Mouse (Mus musculus): Measurements from ENCODE around the gene Smap1.
"Not testable (repeated sequence)": the region's sequence is repeated elsewhere in the genome, so short reads cannot be mapped to it uniquely, and the experiment has no call there.

The Smap1 gene

GRCm38 (mm10) chr1:23921711-23922529, at the start of gene Smap1:
Gene Smap1, minus strand, starts transcription at chr1:23922317.
- peak; percentile 61 for DNase-seq (ENCODE audit: extremely low spot score, low read depth, low spot score)

- not testable (repeated sequence) for DNase-seq (ENCODE audit: extremely low spot score, low read depth, low spot score)
These were observed 49.0 kb upstream of the Smap1 start for GRCm38 (mm10) chr1:23971159-23971558.

GRCm38 (mm10) chr1:23968027-23968725, 46.1 kb upstream of the Smap1 start:
- DNase-seq (ENCODE audit: extremely low spot score, low read depth, low spot score), result no peak

GRCm38 (mm10) chr1:23966226-23966625, 44.1 kb upstream of the Smap1 start:
- no peak for DNase-seq (ENCODE audit: extremely low spot score, low read depth, low spot score)

- DNase-seq (ENCODE audit: extremely low spot score, low read depth, low spot score), result no peak
These were observed 37.3 kb upstream of the Smap1 start for GRCm38 (mm10) chr1:23959415-23959732.

- no peak for DNase-seq (ENCODE audit: extremely low spot score, low read depth, low spot score)
These were observed 36.7 kb upstream of the Smap1 start for GRCm38 (mm10) chr1:23958668-23959414.

- DNase-seq (ENCODE audit: extremely low spot score, low read depth, low spot score), result no peak
These were observed 36.0 kb upstream of the Smap1 start for GRCm38 (mm10) chr1:23958101-23958500.

GRCm38 (mm10) chr1:23955539-23955938, 33.4 kb upstream of the Smap1 start:
- DNase-seq (ENCODE audit: extremely low spot score, low read depth, low spot score), result no peak

GRCm38 (mm10) chr1:23953921-23954320, 31.8 kb upstream of the Smap1 start:
- DNase-seq (ENCODE audit: extremely low spot score, low read depth, low spot score), result no peak

GRCm38 (mm10) chr1:23948778-23949699, 26.9 kb upstream of the Smap1 start:
- DNase-seq (ENCODE audit: extremely low spot score, low read depth, low spot score), result no peak

- no peak for DNase-seq (ENCODE audit: extremely low spot score, low read depth, low spot score)
These were observed 26.2 kb upstream of the Smap1 start for GRCm38 (mm10) chr1:23948290-23948689.

GRCm38 (mm10) chr1:23944076-23944475, 22.0 kb upstream of the Smap1 start:
- no peak for DNase-seq (ENCODE audit: extremely low spot score, low read depth, low spot score)

- DNase-seq (ENCODE audit: extremely low spot score, low read depth, low spot score), result no peak
These were observed 21.2 kb upstream of the Smap1 start for GRCm38 (mm10) chr1:23943146-23943940.

- no peak for DNase-seq (ENCODE audit: extremely low spot score, low read depth, low spot score)
These were observed 13.3 kb upstream of the Smap1 start for GRCm38 (mm10) chr1:23935408-23935762.

GRCm38 (mm10) chr1:23934669-23935407, 12.7 kb upstream of the Smap1 start:
- DNase-seq (ENCODE audit: extremely low spot score, low read depth, low spot score), result no peak

- DNase-seq (ENCODE audit: extremely low spot score, low read depth, low spot score), result no peak
These were observed 7.3 kb upstream of the Smap1 start for GRCm38 (mm10) chr1:23929410-23929809.

GRCm38 (mm10) chr1:23928371-23928770, 6.3 kb upstream of the Smap1 start:
- DNase-seq (ENCODE audit: extremely low spot score, low read depth, low spot score), result no peak

- DNase-seq (ENCODE audit: extremely low spot score, low read depth, low spot score), result no peak
These were observed 1.9 kb upstream of the Smap1 start for GRCm38 (mm10) chr1:23923779-23924708.
